Mouse (Mus musculus): ENCODE data around the gene A830018L16Rik.
"Not testable (repeated sequence)": the region's sequence is repeated elsewhere in the genome, so short reads cannot be mapped to it uniquely, and the experiment has no call there.

A830018L16Rik gene

DNA sequence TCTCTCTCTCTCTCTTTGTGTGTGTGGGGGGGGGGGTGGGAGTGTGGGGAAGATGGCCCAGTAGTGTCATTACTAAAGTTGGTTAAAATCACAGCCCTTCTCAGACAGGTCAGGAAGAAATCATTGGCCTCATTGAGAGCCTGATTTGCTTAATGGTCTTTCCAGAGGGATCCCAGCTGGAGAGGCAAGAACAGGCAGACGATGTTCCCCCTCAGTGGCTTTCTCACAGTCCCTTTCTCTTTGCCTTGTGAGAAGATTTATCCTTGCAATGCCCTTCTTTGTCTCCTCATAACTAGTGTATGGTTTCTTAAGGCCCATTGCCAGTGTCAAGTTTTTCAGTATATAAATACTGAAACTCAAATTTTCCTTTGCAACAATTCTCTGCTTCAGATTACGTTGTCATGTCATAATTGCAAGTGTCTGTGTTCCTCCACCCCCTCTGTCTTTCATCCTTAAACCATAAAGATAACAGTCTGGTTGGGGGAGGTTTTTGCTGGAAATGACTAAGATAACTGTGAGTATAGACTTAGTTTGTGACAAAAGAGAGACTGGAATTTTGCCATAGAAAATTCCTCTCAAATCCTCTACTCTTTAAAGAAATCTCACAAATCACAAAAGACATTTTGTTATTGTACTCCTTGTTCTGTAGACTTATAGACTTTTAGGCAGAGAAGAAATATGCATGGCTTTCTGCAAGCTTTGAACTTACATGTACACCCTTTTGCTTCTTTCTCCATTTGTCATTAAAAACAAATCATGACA, 595.1 kb downstream of the A830018L16Rik start:
- DNase-seq, result no peak

DNA sequence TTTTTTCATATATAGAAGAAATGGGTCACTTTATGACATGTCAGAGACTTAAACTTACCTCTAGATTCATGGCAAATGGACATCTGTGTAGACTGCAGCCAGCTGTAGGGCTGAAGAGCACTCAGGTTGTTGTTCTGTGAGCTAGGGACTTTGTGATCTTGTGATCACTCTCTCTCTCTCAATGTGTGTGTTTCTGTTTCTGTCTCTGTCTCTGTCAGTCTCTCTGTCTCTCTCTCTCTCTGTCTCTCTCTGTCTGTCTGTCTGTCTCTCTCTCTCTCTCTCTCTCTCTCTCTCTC, 595.6 kb downstream of the A830018L16Rik start:
- no peak for DNase-seq

DNA sequence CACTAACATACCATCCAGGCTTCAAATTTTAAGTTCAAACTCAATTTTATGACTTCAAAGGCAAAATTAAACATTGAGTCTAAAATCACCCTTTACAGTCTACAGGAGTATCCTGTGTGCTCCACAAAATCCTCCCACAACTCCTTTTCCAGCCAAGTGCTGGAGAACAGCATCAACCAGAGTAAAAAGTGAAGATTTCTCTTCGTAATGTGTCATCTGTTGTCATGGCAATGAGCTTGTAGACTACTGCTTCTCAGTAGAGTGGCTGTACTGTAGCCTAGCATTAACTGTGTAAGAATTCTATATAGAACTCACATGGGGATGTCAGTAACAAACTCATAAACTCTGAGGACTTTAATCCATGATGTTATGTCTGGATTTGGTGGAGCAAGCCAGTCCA, 596.7 kb downstream of the A830018L16Rik start:
- DNase-seq, result no peak

DNA sequence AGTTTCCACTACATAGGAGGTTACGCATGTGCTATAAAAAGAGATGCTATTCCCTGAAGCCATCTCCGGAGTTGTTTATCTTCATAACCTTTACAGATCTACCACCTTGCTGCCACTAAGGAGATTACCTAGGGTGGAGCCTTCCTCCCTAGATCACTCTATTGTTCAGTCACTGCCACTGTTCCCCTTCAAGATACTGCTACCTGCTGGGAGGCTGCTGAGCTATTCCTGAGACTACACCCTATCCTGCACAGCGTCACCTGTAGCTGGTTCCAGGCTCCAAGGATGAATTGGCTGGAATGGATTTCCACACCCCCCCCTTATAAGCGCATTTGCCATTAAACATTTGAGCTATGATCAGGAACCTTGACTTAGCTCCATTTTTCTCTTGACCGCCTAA, 606.7 kb downstream of the A830018L16Rik start:
- DNase-seq, result not testable (repeated sequence)

Data from cerebellum, postnatal 25 days (tissue).